Mouse (Mus musculus) heart, embryonic 14.5 days (tissue): ENCODE data around the gene Tapt1. TPM values are rescaled to one million over a fixed set of nuclear protein-coding genes. Genes with fewer than 3 reads are reported as not detected.

ENCODE experiments used
- ATAC-seq: fragments of 200-750 bp; cut with Nextera tagmentation; 2 replicates; pipeline ENCODE4 v1.8.0; 2017; ENCODE audit warnings: low read depth, moderate TSS enrichment; ENCODE audit not compliant: insufficient number of reproducible peaks, insufficient read depth, low FRiP score
- H3K27ac ChIP-seq, 2 experiments: fragments of 200-500 bp in 1 of 2; fragments of 300-500 bp in 1 of 2; sonication (generic) in 1 of 2; replicated peaks in 1 of 2; 2 replicates each; pipeline ENCODE4 v1.5.1; 2012 to 2014; ENCODE audit warnings: low read depth in 2 of 2, low read length in 2 of 2, control low read depth in 1 of 2, mild to moderate bottlenecking in 1 of 2, mixed read lengths in 1 of 2; ENCODE audit not compliant: control insufficient read depth in 1 of 2, insufficient read depth in 1 of 2
- H3K27me3 ChIP-seq: fragments of 300-500 bp; sonication (generic); 2 replicates; pipeline ENCODE4 v1.6.1; 2014; ENCODE audit warnings: mild to moderate bottlenecking, low read length, control low read depth; ENCODE audit not compliant: control insufficient read depth, insufficient read depth
- H3K36me3 ChIP-seq: fragments of 300-500 bp; sonication (generic); 2 replicates; pipeline ENCODE4 v1.6.1; 2014; ENCODE audit warnings: mild to moderate bottlenecking, control low read depth, low read length, mixed read lengths; ENCODE audit not compliant: control insufficient read depth, insufficient read depth
- H3K4me1 ChIP-seq, 2 experiments: fragments of 200-500 bp in 1 of 2; fragments of 300-500 bp in 1 of 2; sonication (generic) in 1 of 2; 2 replicates each; pipeline ENCODE4 v1.6.1; 2012 to 2014; ENCODE audit warnings: low read length in 2 of 2, control low read depth in 1 of 2, mixed read lengths in 1 of 2; ENCODE audit not compliant: control insufficient read depth in 2 of 2, insufficient read depth in 2 of 2
- H3K4me2 ChIP-seq: fragments of 300-500 bp; sonication (generic); 2 replicates; pipeline ENCODE4 v1.6.1; 2014; ENCODE audit warnings: mild to moderate bottlenecking, low read length
- H3K4me3 ChIP-seq, 2 experiments: fragments of 200-500 bp in 1 of 2; fragments of 300-500 bp in 1 of 2; sonication (generic) in 1 of 2; 2 replicates each; pipeline ENCODE4 v1.5.1; 2012 to 2014; ENCODE audit warnings: low read length in 2 of 2, mild to moderate bottlenecking in 2 of 2, control low read depth in 1 of 2, low read depth in 1 of 2, moderate library complexity in 1 of 2; ENCODE audit not compliant: control insufficient read depth in 1 of 2, insufficient read depth in 1 of 2
- H3K9ac ChIP-seq: fragments of 300-500 bp; sonication (generic); 2 replicates; pipeline ENCODE4 v1.6.1; 2014; ENCODE audit warnings: mild to moderate bottlenecking, low read length
- H3K9me3 ChIP-seq: fragments of 300-500 bp; sonication (generic); 2 replicates; pipeline ENCODE4 v1.6.1; 2016; ENCODE audit warnings: low read length, control low read depth; ENCODE audit not compliant: control insufficient read depth
- WGBS: fragments of 180-500 bp; shearing (Covaris S2); extraction: QIAGEN DNeasy Blood & Tissue Kit; methylation state at CpG from one replicate; pipeline ENCODE4 v1.1.7; 2014; 5-methylcytosine and 5-hydroxymethylcytosine counted together
- polyA plus RNA-seq: library from polyadenylated mRNA; unstranded; fragments of >200 nt; fragmentation: Nextera tagmentation; extraction: Ambion mirVana; gene quantifications from 2 replicates; pipeline ENCODE4 v1.2.1, GENCODE M21; 2014

Tapt1 gene
- polyA plus RNA-seq, 1 experiment from 2014 or later = 25.6 TPM

DNA sequence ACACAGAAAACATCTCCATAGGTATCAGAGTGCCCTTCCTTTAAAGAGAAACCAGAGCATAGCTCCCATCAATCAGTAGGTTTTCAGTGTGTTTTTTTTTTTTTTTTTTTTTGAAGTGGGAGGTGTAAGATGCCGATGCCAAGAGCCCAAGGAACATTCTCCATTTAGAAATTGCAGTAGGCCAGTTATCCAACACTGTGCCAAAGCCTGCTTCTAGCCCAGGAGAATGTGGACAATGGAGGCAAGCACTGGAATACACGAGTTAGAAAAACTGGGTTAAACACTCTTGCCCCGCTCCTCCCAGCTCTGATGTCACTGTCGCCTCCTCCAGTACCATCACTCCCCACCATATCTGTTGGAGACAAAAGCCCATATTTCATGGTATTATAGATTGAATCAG lies 31.0 kb upstream of the Tapt1 start:
- no peak overlapping the region for H3K4me3 ChIP-seq
- ATAC-seq = no peak
- H3K9me3 ChIP-seq = no peaks in the 10 kb centered on the region
- H3K36me3 ChIP-seq = no peaks in the 10 kb centered on the region
- no peaks in the 10 kb centered on the region for H3K4me1 ChIP-seq
- H3K27ac ChIP-seq = no peak overlapping the region
- no peaks in the 10 kb centered on the region for H3K27me3 ChIP-seq
- WGBS = 82% methylated on average over 4 of the region's 4 CpGs
- no peak overlapping the region for H3K4me2 ChIP-seq
- H3K9ac ChIP-seq = no peak overlapping the region

GRCm38 (mm10) chr5:44256512-44256911 lies 30.1 kb upstream of the Tapt1 start:
- no peaks in the 10 kb centered on the region for H3K9me3 ChIP-seq
- WGBS = 77% methylated on average over 3 of the region's 3 CpGs
- H3K27ac ChIP-seq = no peak overlapping the region
- no peaks in the 10 kb centered on the region for H3K4me1 ChIP-seq
- no peak overlapping the region for H3K4me3 ChIP-seq
- H3K9ac ChIP-seq = no peak overlapping the region
- no peak for ATAC-seq
- H3K27me3 ChIP-seq = no peaks in the 10 kb centered on the region
- no peak overlapping the region for H3K4me2 ChIP-seq
- H3K36me3 ChIP-seq = no peaks in the 10 kb centered on the region

DNA sequence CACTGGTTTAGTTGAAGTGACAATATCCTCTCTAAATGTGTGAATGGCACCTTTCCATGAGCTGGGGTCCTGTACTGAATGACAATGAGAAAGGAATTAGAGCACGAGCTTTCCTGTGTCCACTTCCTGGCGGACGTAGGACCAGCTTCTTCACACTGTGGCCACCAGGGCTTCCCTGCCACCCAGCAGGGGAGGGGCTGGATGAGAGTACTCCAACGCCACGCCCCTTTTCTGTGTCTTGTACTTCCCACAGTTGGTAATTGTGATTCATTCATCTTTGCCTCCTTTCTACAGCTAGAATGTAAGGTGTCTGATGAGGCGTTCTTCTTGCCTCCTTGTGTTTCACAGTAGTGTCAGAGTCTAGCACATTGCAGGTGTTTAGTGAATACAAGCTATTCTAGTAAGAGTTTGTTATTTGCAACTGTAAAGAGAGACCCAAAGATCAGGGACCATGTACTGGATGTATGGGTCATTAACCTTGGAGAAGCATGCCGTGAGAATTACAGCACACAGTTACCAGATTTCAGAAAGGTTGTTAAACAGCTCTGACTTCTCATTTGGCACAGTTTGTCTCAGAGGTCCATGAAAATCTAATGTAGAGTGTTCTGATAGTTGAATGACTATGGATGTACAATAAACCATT lies 29.5 kb upstream of the Tapt1 start:
- no peak overlapping the region for H3K9ac ChIP-seq
- no peak overlapping the region for H3K4me2 ChIP-seq
- no peaks in the 10 kb centered on the region for H3K9me3 ChIP-seq
- no peaks in the 10 kb centered on the region for H3K27me3 ChIP-seq
- 69% methylated on average over 7 of the region's 7 CpGs for WGBS
- no peak for ATAC-seq
- H3K4me1 ChIP-seq = no peaks in the 10 kb centered on the region
- no peak overlapping the region for H3K27ac ChIP-seq
- no peak overlapping the region for H3K4me3 ChIP-seq
- H3K36me3 ChIP-seq = no peaks in the 10 kb centered on the region

- H3K27me3 ChIP-seq = no peaks in the 10 kb centered on the region
- no peak for ATAC-seq
- H3K9me3 ChIP-seq = no peaks in the 10 kb centered on the region
- 81% methylated on average over 6 of the region's 6 CpGs for WGBS
- no peak overlapping the region for H3K4me2 ChIP-seq
- no peak overlapping the region for H3K27ac ChIP-seq
- no peaks in the 10 kb centered on the region for H3K36me3 ChIP-seq
- H3K4me1 ChIP-seq = no peaks in the 10 kb centered on the region
- no peak overlapping the region for H3K9ac ChIP-seq
- H3K4me3 ChIP-seq = no peak overlapping the region
These were observed 27.0 kb upstream of the Tapt1 start for GRCm38 (mm10) chr5:44253449-44253848.

GRCm38 (mm10) chr5:44252395-44252794 lies 26.0 kb upstream of the Tapt1 start:
- 46% methylated on average over 4 of the region's 4 CpGs for WGBS
- no peak overlapping the region for H3K9ac ChIP-seq
- no peak overlapping the region for H3K27ac ChIP-seq
- no peaks in the 10 kb centered on the region for H3K27me3 ChIP-seq
- no peak for ATAC-seq
- no peaks in the 10 kb centered on the region for H3K4me1 ChIP-seq
- H3K36me3 ChIP-seq = no peaks in the 10 kb centered on the region
- no peak overlapping the region for H3K4me3 ChIP-seq
- no peaks in the 10 kb centered on the region for H3K9me3 ChIP-seq
- H3K4me2 ChIP-seq = no peak overlapping the region

- Histone ChIP-seq H3K9ac (no peak overlapping the region), H3K27ac (no peak overlapping the region), H3K36me3 (no peaks in the 10 kb centered on the region), H3K9me3 (no peaks in the 10 kb centered on the region), H3K4me1 (no peaks in the 10 kb centered on the region), H3K4me3 (no peak overlapping the region), H3K27me3 (no peaks in the 10 kb centered on the region), H3K4me2 (no peak overlapping the region)
- WGBS = 82% methylated on average over 5 of the region's 5 CpGs
- no peak for ATAC-seq
These were observed 24.0 kb upstream of the Tapt1 start for GRCm38 (mm10) chr5:44250211-44250955.

GRCm38 (mm10) chr5:44249363-44249762 lies 22.9 kb upstream of the Tapt1 start:
- ATAC-seq = no peak
- Histone ChIP-seq H3K4me3 (no peak overlapping the region), H3K27me3 (no peaks in the 10 kb centered on the region)

More at GRCm38 (mm10) chr5:44249363-44249762, 22.9 kb upstream of the Tapt1 start:
- Histone ChIP-seq H3K9me3 (no peaks in the 10 kb centered on the region), H3K4me1 (no peaks in the 10 kb centered on the region), H3K27ac (no peak overlapping the region), H3K36me3 (no peaks in the 10 kb centered on the region), H3K4me2 (no peak overlapping the region), H3K9ac (no peak overlapping the region)
- 76% methylated on average over 6 of the region's 6 CpGs for WGBS
